8 mouse cellular contexts compared by ENCODE assay signal in the genomic region with DNA sequence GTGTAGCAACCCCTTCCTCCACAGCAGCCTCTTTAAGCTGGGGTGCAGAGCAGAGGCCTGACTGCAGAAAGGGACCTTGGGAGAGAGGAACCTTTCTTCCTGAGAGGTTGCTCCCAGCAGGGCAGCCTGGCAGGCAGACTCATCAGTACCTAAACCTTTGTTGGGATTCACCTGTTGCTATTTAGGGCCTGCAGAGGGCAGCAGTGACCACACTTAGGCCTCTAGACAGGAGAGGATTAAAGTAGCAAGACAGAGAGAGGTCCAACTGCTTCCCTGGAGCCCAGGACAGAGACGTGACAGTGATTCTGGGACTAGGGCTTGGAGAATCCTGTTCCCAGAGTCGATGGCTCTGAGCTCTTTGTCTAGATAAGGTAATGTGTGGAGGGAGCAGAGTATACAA. TPM values are rescaled to one million over a fixed set of nuclear protein-coding genes. Genes with fewer than 3 reads are reported as not detected.
DNase-seq lines count a peak whose midpoint lies in the region; ATAC-seq and TF ChIP-seq lines count a peak whose summit lies in the region.

No protein-coding gene starts in this region.

- no peaks in the 10 kb centered on the region for H3K27me3 ChIP-seq in hindbrain, embryonic 14.5 days (ENCODE audit: control insufficient read depth, insufficient read depth, low read length)
- no peaks in the 10 kb centered on the region for H3K27me3 ChIP-seq in limb, embryonic 14.5 days (ENCODE audit: control insufficient read depth, insufficient read depth, low read length)

- ATAC-seq in hindbrain, embryonic 14.5 days (ENCODE audit: low FRiP score), result 0 out of 2 replicates have a peak, but pooled peaks have one; percentile 21
- peak; percentile 50; the same call in 1 of the 2 replicates for ATAC-seq in limb, embryonic 14.5 days (ENCODE audit: low FRiP score, low read depth)

- 2% methylated on average over 2 of the region's 2 CpGs for WGBS in hindbrain, embryonic 14.5 days
- WGBS in limb, embryonic 14.5 days, result 0% methylated on average over 2 of the region's 2 CpGs

- TF ChIP-seq POLR2A in limb, embryonic 14.5 days (IDR thresholded peaks at IDR 0.05; ENCODE audit: borderline replicate concordance, extremely low read depth, insufficient read depth, insufficient read length), result no peak

- H3K27ac ChIP-seq in hindbrain, embryonic 14.5 days, result no peak overlapping the region
- no peak overlapping the region for H3K27ac ChIP-seq in limb, embryonic 14.5 days (replicated peaks; ENCODE audit: low read depth, low read length)

- DNase-seq in right cerebral cortex, adult 2 months (ENCODE audit: low spot score in 2 of 2), result peak; percentile 59 to 60
- no peak for DNase-seq in right cerebral cortex, postnatal 14 days
- DNase-seq in adrenal gland, adult 2 months, result peak; percentile 66
- DNase-seq in embryo, embryonic 11 days, result peak; percentile 82
- peak; percentile 72 for DNase-seq in hindbrain, embryonic 14.5 days (ENCODE audit: low spot score)
- DNase-seq in limb, embryonic 14.5 days (ENCODE audit: low spot score), result peak; percentile 75
- peak; percentile 38 to 58 for DNase-seq in natural killer cell, adult 2 months (ENCODE audit: low spot score in 2 of 2)
- no peak for DNase-seq in yolk sac, embryonic 10.5 days (ENCODE audit: low spot score)

- no peak overlapping the region for H3K9ac ChIP-seq in hindbrain, embryonic 14.5 days
- no peak overlapping the region for H3K9ac ChIP-seq in limb, embryonic 14.5 days (ENCODE audit: low read depth, low read length, severe bottlenecking)

- H3K4me2 ChIP-seq in hindbrain, embryonic 14.5 days (replicated peaks), result no peak overlapping the region
- H3K4me2 ChIP-seq in limb, embryonic 14.5 days (replicated peaks; ENCODE audit: low read depth, low read length, severe bottlenecking), result no peak overlapping the region

- H3K36me3 ChIP-seq in hindbrain, embryonic 14.5 days (replicated peaks; ENCODE audit: control insufficient read depth, insufficient read depth), result no peaks in the 10 kb centered on the region
- H3K36me3 ChIP-seq in limb, embryonic 14.5 days (ENCODE audit: control insufficient read depth, insufficient read depth, low read length), result no peaks in the 10 kb centered on the region

- H3K4me3 ChIP-seq in hindbrain, embryonic 14.5 days (replicated peaks; ENCODE audit: low read length), result no peak overlapping the region
- no peak overlapping the region for H3K4me3 ChIP-seq in limb, embryonic 14.5 days (replicated peaks; ENCODE audit: low read length)

- no peaks in the 10 kb centered on the region for H3K4me1 ChIP-seq in hindbrain, embryonic 14.5 days (replicated peaks; ENCODE audit: control insufficient read depth, insufficient read depth, low read length)
- no peaks in the 10 kb centered on the region for H3K4me1 ChIP-seq in limb, embryonic 14.5 days (ENCODE audit: control insufficient read depth, insufficient read depth, low read length)

- H3K9me3 ChIP-seq in hindbrain, embryonic 14.5 days (ENCODE audit: control insufficient read depth, low read length), result no peaks in the 10 kb centered on the region
- H3K9me3 ChIP-seq in limb, embryonic 14.5 days (ENCODE audit: control insufficient read depth, low read length), result no peaks in the 10 kb centered on the region

RNA-seq across cellular contexts. Expression of a gene that starts 7.5 kb away (rescaled TPM):
- total RNA-seq in adrenal gland, adult 2 months (2021), result under 1 TPM; 0.40 to 0.55 TPM
- 0.85 and 1.0 TPM in 2 replicates for polyA plus RNA-seq in adrenal gland, adult 2 months (2012; rRNA removed)
- 0.46 and 0.48 TPM in 2 replicates for polyA plus RNA-seq in hindbrain, embryonic 14.5 days (2014; fragmentation: Nextera tagmentation; extraction: Ambion mirVana)
- 1.8 and 2.1 TPM in 2 replicates for polyA plus RNA-seq in limb, embryonic 14.5 days (2012; rRNA removed)
- polyA plus RNA-seq in limb, embryonic 14.5 days (2014; fragmentation: Nextera tagmentation; extraction: Ambion mirVana), result 1.9 and 2.2 TPM in 2 replicates

RNA-seq across cellular contexts. Expression of a gene that starts 12.4 kb away (rescaled TPM):
- 1 to 10 TPM; 1.8 to 9.8 TPM for total RNA-seq in adrenal gland, adult 2 months (2021)
- polyA plus RNA-seq in adrenal gland, adult 2 months (2012; rRNA removed), result 2.2 and 3.2 TPM in 2 replicates
- polyA plus RNA-seq in hindbrain, embryonic 14.5 days (2014; fragmentation: Nextera tagmentation; extraction: Ambion mirVana), result 13.9 and 18.1 TPM in 2 replicates
- 11.1 and 11.4 TPM in 2 replicates for polyA plus RNA-seq in limb, embryonic 14.5 days (2012; rRNA removed)
- 5.5 and 5.8 TPM in 2 replicates for polyA plus RNA-seq in limb, embryonic 14.5 days (2014; fragmentation: Nextera tagmentation; extraction: Ambion mirVana)

RNA-seq across cellular contexts. Expression of a gene that starts 41.2 kb away (rescaled TPM):
- 1 to 10 TPM; 9.4 to 9.5 TPM for total RNA-seq in adrenal gland, adult 2 months (2021)
- 1.6 and 1.7 TPM in 2 replicates for polyA plus RNA-seq in adrenal gland, adult 2 months (2012; rRNA removed)
- polyA plus RNA-seq in hindbrain, embryonic 14.5 days (2014; fragmentation: Nextera tagmentation; extraction: Ambion mirVana), result 8.5 and 9.3 TPM in 2 replicates
- 6.3 and 7.1 TPM in 2 replicates for polyA plus RNA-seq in limb, embryonic 14.5 days (2012; rRNA removed)
- 10.1 and 11.7 TPM in 2 replicates for polyA plus RNA-seq in limb, embryonic 14.5 days (2014; fragmentation: Nextera tagmentation; extraction: Ambion mirVana)

RNA-seq across cellular contexts. Expression of a gene that starts 45.4 kb away (rescaled TPM):
- total RNA-seq in adrenal gland, adult 2 months (2021), result 10 to 100 TPM in 1 of 2 experiments, 1 to 10 TPM in 1; 7.2 to 11.6 TPM
- 11.3 and 11.9 TPM in 2 replicates for polyA plus RNA-seq in adrenal gland, adult 2 months (2012; rRNA removed)
- polyA plus RNA-seq in hindbrain, embryonic 14.5 days (2014; fragmentation: Nextera tagmentation; extraction: Ambion mirVana), result 2.0 TPM in 2 replicates
- 2.6 and 2.7 TPM in 2 replicates for polyA plus RNA-seq in limb, embryonic 14.5 days (2012; rRNA removed)
- 2.3 TPM in 2 replicates for polyA plus RNA-seq in limb, embryonic 14.5 days (2014; fragmentation: Nextera tagmentation; extraction: Ambion mirVana)

Comparison
In these comparisons a context has a peak if more than half of its experiments do, and no peak if none do; other contexts are left out.
1. DNase-seq: peak in right cerebral cortex, adult 2 months (2 of 2), adrenal gland, adult 2 months (single experiment), embryo, embryonic 11 days (single experiment), hindbrain, embryonic 14.5 days (single experiment), limb, embryonic 14.5 days (single experiment) and natural killer cell, adult 2 months (2 of 2); none in right cerebral cortex, postnatal 14 days (single experiment) and yolk sac, embryonic 10.5 days (single experiment).